Comparison of ENCODE assay signal across 7 mouse cellular contexts in genomic region chr12:95202486-95202885, GRCm38 (mm10).
"Had no signal": no experiment of that assay in that cellular context is flagged by ENCODE, and none has a peak within 500 bp of the region (broad histone marks: within the 10 kb centered on the region; RNA-seq: fewer than 3 reads in every experiment).

No protein-coding gene starts in this region.

- DNase-seq: lung, adult 2 months; lung, postnatal 14 days; lung, postnatal 36 days; right cerebral cortex, postnatal 14 days; thymus, adult 2 months; thymus, postnatal 25 days; thymus, postnatal 4 days had no signal
